Mouse (Mus musculus) MEL-GATA-1-ER (cell line): ENCODE results near the gene Mansc1.

Experiments
- DNase-seq: peaks from one replicate; pipeline ENCODE4 v3.0.0-alpha.2; 2012; ENCODE audit warnings: low read depth; ENCODE audit errors: extremely low read depth

The Mansc1 gene

GRCm38 (mm10) chr6:134639900-134640299 lies 7.6 kb upstream of the Mansc1 start:
- no peak for DNase-seq

- DNase-seq, result no peak
Measured at GRCm38 (mm10) chr6:134639210-134639609, 6.9 kb upstream of the Mansc1 start, which contains the start of gene Borcs5. Borcs5 (plus strand) TSS chr6:134639510.

GRCm38 (mm10) chr6:134636476-134636875 lies 4.2 kb upstream of the Mansc1 start:
- no peak for DNase-seq

GRCm38 (mm10) chr6:134633553-134633952 lies 1.3 kb upstream of the Mansc1 start:
- no peak for DNase-seq

- no peak for DNase-seq
Measured at GRCm38 (mm10) chr6:134632756-134633155, 468 bp upstream of the Mansc1 start.

- DNase-seq, result no peak
Measured at GRCm38 (mm10) chr6:134630447-134630846, 1.8 kb downstream of the Mansc1 start.

- no peak for DNase-seq
Measured at GRCm38 (mm10) chr6:134626564-134626963, 5.7 kb downstream of the Mansc1 start.

- DNase-seq, result no peak
Measured at GRCm38 (mm10) chr6:134625431-134625830, 6.9 kb downstream of the Mansc1 start.

GRCm38 (mm10) chr6:134621552-134621949 lies 10.7 kb downstream of the Mansc1 start:
- DNase-seq, result no peak

- DNase-seq, result peak; percentile 43
Measured at GRCm38 (mm10) chr6:134620846-134621551, 11.3 kb downstream of the Mansc1 start.

GRCm38 (mm10) chr6:134620129-134620528 lies 12.2 kb downstream of the Mansc1 start:
- no peak for DNase-seq

- no peak for DNase-seq
Measured at GRCm38 (mm10) chr6:134617589-134617988, 14.7 kb downstream of the Mansc1 start.

- DNase-seq, result peak; percentile 79
Measured at GRCm38 (mm10) chr6:134614723-134615648, 17.3 kb downstream of the Mansc1 start.

GRCm38 (mm10) chr6:134614322-134614721 lies 18.0 kb downstream of the Mansc1 start:
- DNase-seq, result no peak

GRCm38 (mm10) chr6:134611896-134612295 lies 20.4 kb downstream of the Mansc1 start:
- no peak for DNase-seq

GRCm38 (mm10) chr6:134610380-134610779 lies 21.9 kb downstream of the Mansc1 start:
- DNase-seq, result no peak

- DNase-seq, result peak; percentile 20
Measured at GRCm38 (mm10) chr6:134606949-134607746, 25.1 kb downstream of the Mansc1 start.

GRCm38 (mm10) chr6:134606540-134606939 lies 25.7 kb downstream of the Mansc1 start:
- DNase-seq, result no peak

GRCm38 (mm10) chr6:134605196-134605595 lies 27.1 kb downstream of the Mansc1 start:
- DNase-seq, result no peak

GRCm38 (mm10) chr6:134602371-134603003 lies 29.8 kb downstream of the Mansc1 start:
- DNase-seq, result no peak

- no peak for DNase-seq
Measured at GRCm38 (mm10) chr6:134601766-134602165, 30.5 kb downstream of the Mansc1 start.
